Mouse (Mus musculus) ovary, adult 2 months (tissue): ENCODE data around the gene Gm10352. TPM values are rescaled to one million over a fixed set of nuclear protein-coding genes. Genes with fewer than 3 reads are reported as not detected.

Experiments
- polyA plus RNA-seq: library from polyadenylated mRNA; depleted of rRNA; stranded (reverse); fragments of >200 nt; gene quantifications from 2 replicates; pipeline ENCODE4 v1.2.3, GENCODE M21; 2012; rRNA removed

Gm10352 gene
- polyA plus RNA-seq: not detected in 2 replicates

DNA sequence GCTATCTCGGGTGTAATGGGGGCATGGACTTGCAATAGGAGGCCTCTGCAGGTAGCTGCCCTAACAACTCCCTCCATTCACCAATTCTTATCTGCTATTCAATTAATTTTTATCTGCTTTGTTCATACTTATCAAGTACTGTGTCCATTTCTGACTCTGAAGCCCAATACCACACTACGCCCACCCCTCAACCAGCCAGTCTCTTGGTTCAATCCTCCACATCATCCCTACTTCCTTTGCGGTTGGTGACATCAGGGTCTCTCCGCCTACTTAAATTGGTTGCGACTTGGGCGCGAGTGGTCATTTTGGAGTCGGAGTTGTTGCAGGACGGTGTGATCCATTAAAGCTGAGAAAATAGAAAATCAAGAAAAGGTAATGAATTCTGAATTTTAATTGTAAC, at the start of gene Gm10352:
TSS of gene Gm10352 (plus strand) at position 301 of the 400 bp plus-strand sequence.

DNA sequence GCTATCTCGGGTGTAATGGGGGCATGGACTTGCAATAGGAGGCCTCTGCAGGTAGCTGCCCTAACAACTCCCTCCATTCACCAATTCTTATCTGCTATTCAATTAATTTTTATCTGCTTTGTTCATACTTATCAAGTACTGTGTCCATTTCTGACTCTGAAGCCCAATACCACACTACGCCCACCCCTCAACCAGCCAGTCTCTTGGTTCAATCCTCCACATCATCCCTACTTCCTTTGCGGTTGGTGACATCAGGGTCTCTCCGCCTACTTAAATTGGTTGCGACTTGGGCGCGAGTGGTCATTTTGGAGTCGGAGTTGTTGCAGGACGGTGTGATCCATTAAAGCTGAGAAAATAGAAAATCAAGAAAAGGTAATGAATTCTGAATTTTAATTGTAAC, 31.5 kb downstream of the Gm10352 start, which contains the start of gene Gm29289:
TSS of gene Gm29289 (plus strand) at position 301 of the 400 bp plus-strand sequence.

Other genes starting within 250 kb of the Gm10352 start
- not detected in 2 replicates for gene Sry, start 237.3 kb upstream of the Gm10352 start, polyA plus RNA-seq
- gene H2al2b, start 180.3 kb upstream of the Gm10352 start, polyA plus RNA-seq: not detected in 2 replicates
- gene Gm4064, start 104.8 kb upstream of the Gm10352 start, polyA plus RNA-seq: not detected in 2 replicates
- not detected in 2 replicates for gene Rbmy, start 70.3 kb upstream of the Gm10352 start, polyA plus RNA-seq
- gene Gm10256, start 70.3 kb upstream of the Gm10352 start, polyA plus RNA-seq: not detected in 2 replicates
- gene Gm29289, start 31.6 kb downstream of the Gm10352 start, polyA plus RNA-seq: not detected in 2 replicates